Mouse (Mus musculus) limb, embryonic 14.5 days (tissue): Measurements from ENCODE around the gene Ermp1. TPM values are rescaled to one million over a fixed set of nuclear protein-coding genes. Genes with fewer than 3 reads are reported as not detected.

Source experiments
- ATAC-seq: fragments of 200-750 bp; cut with Nextera tagmentation; 2 replicates; pipeline ENCODE4 v1.8.0; 2017; ENCODE audit warnings: low read depth, moderate number of reproducible peaks, moderate TSS enrichment; ENCODE audit not compliant: low FRiP score
- DNase-seq: peaks from one replicate; pipeline ENCODE4 v3.0.0-alpha.2; 2015; ENCODE audit warnings: low spot score
- H3K27ac ChIP-seq: fragments of 300-500 bp; sonication (generic); replicated peaks from 2 replicates; pipeline ENCODE4 v1.5.1; 2014; ENCODE audit warnings: low read depth, mild to moderate bottlenecking, low read length, moderate library complexity, mixed read lengths
- H3K27me3 ChIP-seq: fragments of 300-500 bp; sonication (generic); 2 replicates; pipeline ENCODE4 v1.6.1; 2014; ENCODE audit warnings: low read length, mixed read lengths; ENCODE audit not compliant: control insufficient read depth, insufficient read depth
- H3K36me3 ChIP-seq: fragments of 300-500 bp; sonication (generic); 2 replicates; pipeline ENCODE4 v1.6.1; 2014; ENCODE audit warnings: mild to moderate bottlenecking, low read length, moderate library complexity, mixed read lengths; ENCODE audit not compliant: control insufficient read depth, insufficient read depth
- H3K4me1 ChIP-seq: fragments of 300-500 bp; sonication (generic); 2 replicates; pipeline ENCODE4 v1.6.1; 2014; ENCODE audit warnings: antibody characterized with exemption, low read length, mixed read lengths; ENCODE audit not compliant: control insufficient read depth, insufficient read depth
- H3K4me2 ChIP-seq: fragments of 300-500 bp; sonication (generic); replicated peaks from 2 replicates; pipeline ENCODE4 v1.6.1; 2014; ENCODE audit warnings: low read depth, mild to moderate bottlenecking, low read length, moderate library complexity; ENCODE audit not compliant: severe bottlenecking
- H3K4me3 ChIP-seq: fragments of 300-500 bp; sonication (generic); replicated peaks from 2 replicates; pipeline ENCODE4 v1.5.1; 2014; ENCODE audit warnings: low read length
- H3K9ac ChIP-seq: fragments of 300-500 bp; sonication (generic); 2 replicates; pipeline ENCODE4 v1.6.1; 2014; ENCODE audit warnings: mild to moderate bottlenecking, low read depth, low read length, moderate library complexity; ENCODE audit not compliant: severe bottlenecking
- H3K9me3 ChIP-seq: fragments of 300-500 bp; sonication (generic); 2 replicates; pipeline ENCODE4 v1.6.1; 2016; ENCODE audit warnings: low read length; ENCODE audit not compliant: control insufficient read depth
- POLR2A ChIP-seq: fragments of 200-500 bp; IDR thresholded peaks from 2 replicates; pipeline ENCODE4 v1.8.0; 2012; ENCODE audit warnings: inconsistent platforms, mild to moderate bottlenecking, moderate library complexity, borderline replicate concordance; ENCODE audit not compliant: insufficient read depth, insufficient read length; ENCODE audit errors: extremely low read depth
- WGBS: fragments of 180-500 bp; shearing (Covaris S2); extraction: QIAGEN DNeasy Blood & Tissue Kit; methylation state at CpG from one replicate; pipeline ENCODE4 v1.1.7; 2014; 5-methylcytosine and 5-hydroxymethylcytosine counted together
- polyA plus RNA-seq, 2 experiments: library from polyadenylated mRNA; depleted of rRNA in 1 of 2; stranded (reverse) in 1 of 2; unstranded in 1 of 2; fragments of >200 nt; fragmentation: Nextera tagmentation in 1 of 2; extraction: Ambion mirVana in 1 of 2; gene quantifications; 2 replicates each; pipeline versions ENCODE4 v1.2.1 to v1.2.3; 2012 to 2014

Gene Ermp1
- polyA plus RNA-seq, 2 experiments: 16.1 to 16.7 TPM

GRCm38 (mm10) chr19:29644747-29645146 is 3.5 kb downstream of the Ermp1 start:
- H3K4me1 ChIP-seq: peaks cover 13% of the 10 kb centered on the region
- H3K27ac ChIP-seq: no peak overlapping the region
- no peak overlapping the region for H3K4me3 ChIP-seq
- TF ChIP-seq POLR2A: no peak
- H3K4me2 ChIP-seq: no peak overlapping the region
- H3K36me3 ChIP-seq: peaks cover 9% of the 10 kb centered on the region; the same call in 1 of the 2 replicates
- no peaks in the 10 kb centered on the region for H3K27me3 ChIP-seq
- no peak overlapping the region for H3K9ac ChIP-seq
- DNase-seq (no peak), ATAC-seq (no peak)
- 95% methylated on average over 6 of the region's 6 CpGs for WGBS
- no peaks in the 10 kb centered on the region for H3K9me3 ChIP-seq

- peaks cover 10% of the 10 kb centered on the region for H3K4me1 ChIP-seq
- no peaks in the 10 kb centered on the region for H3K9me3 ChIP-seq
- no peak for DNase-seq
- TF ChIP-seq POLR2A: no peak
- 76% methylated on average over 11 of the region's 11 CpGs for WGBS
- no peak overlapping the region for H3K4me3 ChIP-seq
- no peak overlapping the region for H3K4me2 ChIP-seq
- H3K27ac ChIP-seq: no peak overlapping the region
- H3K36me3 ChIP-seq: peaks cover 9% of the 10 kb centered on the region; the same call in 1 of the 2 replicates
- H3K9ac ChIP-seq: no peak overlapping the region
- H3K27me3 ChIP-seq: no peaks in the 10 kb centered on the region
- no peak for ATAC-seq
Observed at GRCm38 (mm10) chr19:29643194-29643922, 4.9 kb downstream of the Ermp1 start.

GRCm38 (mm10) chr19:29642211-29642610 is 6.0 kb downstream of the Ermp1 start:
- Histone ChIP-seq H3K9ac (no peak overlapping the region), H3K4me2 (no peak overlapping the region), H3K9me3 (no peaks in the 10 kb centered on the region), H3K27ac (no peak overlapping the region), H3K4me1 (peaks cover 10% of the 10 kb centered on the region), H3K27me3 (no peaks in the 10 kb centered on the region), H3K36me3 (peaks cover 12% of the 10 kb centered on the region; the same call in 1 of the 2 replicates), H3K4me3 (no peak overlapping the region)
- DNase-seq: no peak
- ATAC-seq: no peak
- no peak for TF ChIP-seq POLR2A
- WGBS: 17% methylated on average over 6 of the region's 6 CpGs

- WGBS: 43% methylated on average over 5 of the region's 5 CpGs
- Histone ChIP-seq H3K9ac (peak overlapping the region; percentile 21; the same call in 1 of the 2 replicates), H3K9me3 (no peaks in the 10 kb centered on the region), H3K27ac (no peak overlapping the region), H3K36me3 (peaks cover 12% of the 10 kb centered on the region; the same call in 1 of the 2 replicates), H3K4me3 (no peak overlapping the region), H3K27me3 (no peaks in the 10 kb centered on the region), H3K4me1 (peaks cover 10% of the 10 kb centered on the region), H3K4me2 (peak overlapping the region; percentile 39; the same call in 1 of the 2 replicates)
- ATAC-seq (no peak), DNase-seq (no peak)
- TF ChIP-seq POLR2A: no peak
Observed at GRCm38 (mm10) chr19:29641510-29641909, 6.7 kb downstream of the Ermp1 start.

GRCm38 (mm10) chr19:29641055-29641454 is 7.2 kb downstream of the Ermp1 start:
- no peak overlapping the region for H3K4me3 ChIP-seq
- TF ChIP-seq POLR2A: no peak
- peaks cover 10% of the 10 kb centered on the region for H3K4me1 ChIP-seq
- peak overlapping the region; percentile 39 for H3K4me2 ChIP-seq
- H3K27me3 ChIP-seq: no peaks in the 10 kb centered on the region
- H3K36me3 ChIP-seq: peaks cover 12% of the 10 kb centered on the region; the same call in 1 of the 2 replicates
- no peaks in the 10 kb centered on the region for H3K9me3 ChIP-seq
- ATAC-seq (peak; percentile 53; the same call in 1 of the 2 replicates), DNase-seq (peak; percentile 41)
- H3K9ac ChIP-seq: peak overlapping the region; percentile 34; the same call in 1 of the 2 replicates
- 12% methylated on average over 9 of the region's 9 CpGs for WGBS
- H3K27ac ChIP-seq: no peak overlapping the region
